Mouse (Mus musculus) ES-E14 (cell line): Measurements from ENCODE around the gene Ttc13.

ENCODE experiments used
- CHD2 ChIP-seq: IDR thresholded peaks from 2 replicates; pipeline ENCODE4 v1.6.1; 2014; ENCODE audit warnings: mild to moderate bottlenecking, low read depth, low read length, inconsistent platforms
- HCFC1 ChIP-seq: IDR thresholded peaks from 2 replicates; pipeline ENCODE4 v1.6.1; 2012; ENCODE audit warnings: low read length, inconsistent platforms, borderline replicate concordance; ENCODE audit not compliant: insufficient read depth
- ZC3H11A ChIP-seq: IDR thresholded peaks from 2 replicates; pipeline ENCODE4 v1.6.1; 2012; ENCODE audit warnings: low read depth, mild to moderate bottlenecking, inconsistent platforms, low read length, borderline replicate concordance
- ZNF384 ChIP-seq: IDR thresholded peaks from 2 replicates; pipeline ENCODE4 v1.6.1; 2012; ENCODE audit warnings: low read depth, low read length, inconsistent platforms

DNA sequence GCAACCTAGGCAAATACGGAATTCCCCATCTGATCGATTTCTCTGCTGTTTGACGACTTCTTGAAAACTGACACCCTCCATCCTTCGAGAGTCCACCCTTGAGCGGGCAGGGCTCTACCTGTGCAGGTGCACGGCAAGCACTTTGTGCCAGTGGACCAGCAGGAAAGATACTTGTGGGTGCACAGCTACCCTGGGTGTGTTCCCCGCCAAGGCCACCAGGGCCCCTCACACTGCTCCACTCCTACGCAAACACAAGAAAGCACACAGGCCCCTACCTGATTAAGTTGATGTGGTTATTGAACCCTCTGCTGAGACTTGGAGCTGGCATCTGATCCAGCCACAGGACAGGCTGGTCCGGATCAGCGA lies 40.0 kb downstream of the Ttc13 start:
- TF ChIP-seq ZC3H11A = no peak
- no peak for TF ChIP-seq HCFC1
- no peak for TF ChIP-seq CHD2
- no peak for TF ChIP-seq ZNF384
